Mouse (Mus musculus) gastrocnemius, postnatal 10 days (tissue): Measurements from ENCODE around the gene Gadl1. TPM values are rescaled to one million over a fixed set of nuclear protein-coding genes. Genes with fewer than 3 reads are reported as not detected.
"Not testable (repeated sequence)": the region's sequence is repeated elsewhere in the genome, so short reads cannot be mapped to it uniquely, and the experiment has no call there.

ENCODE experiments used
- DNase-seq: peaks from one replicate; pipeline ENCODE4 v3.0.0; 2021; ENCODE audit warnings: mixed read lengths
- total RNA-seq, 2 experiments: library from RNA; stranded (reverse); gene quantifications; 2 replicates each; pipeline ENCODE4 v1.2.3; 2021

Gene Gadl1
- total RNA-seq, 2 experiments from 2014 or later: 33.7 to 41.2 TPM

GRCm38 (mm10) chr9:116025371-116025770 is 116.1 kb downstream of the Gadl1 start:
- no peak for DNase-seq

- no peak for DNase-seq
Observed at GRCm38 (mm10) chr9:116029076-116029475, 119.8 kb downstream of the Gadl1 start.

GRCm38 (mm10) chr9:116032711-116033110 is 123.5 kb downstream of the Gadl1 start:
- peak; percentile 20 for DNase-seq

- no peak for DNase-seq
Observed at GRCm38 (mm10) chr9:116038275-116038674, 129.0 kb downstream of the Gadl1 start.

- DNase-seq: no peak
Observed at GRCm38 (mm10) chr9:116039981-116040380, 130.7 kb downstream of the Gadl1 start.

GRCm38 (mm10) chr9:116040852-116041251 is 131.6 kb downstream of the Gadl1 start:
- not testable (repeated sequence) for DNase-seq

GRCm38 (mm10) chr9:116041369-116041768 is 132.1 kb downstream of the Gadl1 start:
- no peak for DNase-seq

GRCm38 (mm10) chr9:116041787-116042186 is 132.5 kb downstream of the Gadl1 start:
- DNase-seq: peak; percentile 88

- DNase-seq: no peak
Observed at GRCm38 (mm10) chr9:116049985-116050384, 140.7 kb downstream of the Gadl1 start.

- DNase-seq: no peak
Observed at GRCm38 (mm10) chr9:116053976-116054375, 144.7 kb downstream of the Gadl1 start.

GRCm38 (mm10) chr9:116058475-116058874 is 149.2 kb downstream of the Gadl1 start:
- DNase-seq: no peak

- DNase-seq: no peak
Observed at GRCm38 (mm10) chr9:116059156-116059555, 149.9 kb downstream of the Gadl1 start.

- DNase-seq: no peak
Observed at GRCm38 (mm10) chr9:116060691-116061090, 151.4 kb downstream of the Gadl1 start.

- DNase-seq: no peak
Observed at GRCm38 (mm10) chr9:116064774-116065173, 155.5 kb downstream of the Gadl1 start.

GRCm38 (mm10) chr9:116071561-116071960 is 162.3 kb downstream of the Gadl1 start:
- not testable (repeated sequence) for DNase-seq

- DNase-seq: no peak
Observed at GRCm38 (mm10) chr9:116076163-116076562, 166.9 kb downstream of the Gadl1 start.

- no peak for DNase-seq
Observed at GRCm38 (mm10) chr9:116076946-116077345, 167.7 kb downstream of the Gadl1 start.

GRCm38 (mm10) chr9:116077419-116077818 is 168.2 kb downstream of the Gadl1 start:
- no peak for DNase-seq

- no peak for DNase-seq
Observed at GRCm38 (mm10) chr9:116081781-116082180, 172.5 kb downstream of the Gadl1 start.

GRCm38 (mm10) chr9:116083300-116083699 is 174.0 kb downstream of the Gadl1 start:
- no peak for DNase-seq

GRCm38 (mm10) chr9:116083726-116084323 is 174.6 kb downstream of the Gadl1 start:
- DNase-seq: no peak

GRCm38 (mm10) chr9:116084324-116084931 is 175.2 kb downstream of the Gadl1 start:
- DNase-seq: no peak

GRCm38 (mm10) chr9:116085999-116086398 is 176.7 kb downstream of the Gadl1 start:
- DNase-seq: no peak

GRCm38 (mm10) chr9:116087263-116087662 is 178.0 kb downstream of the Gadl1 start:
- DNase-seq: no peak
